Mouse (Mus musculus): ENCODE measurements around the gene Olfr180. TPM values are rescaled to one million over a fixed set of nuclear protein-coding genes. Genes with fewer than 3 reads are reported as not detected.

The Olfr180 gene
- polyA plus RNA-seq (2015; fragmentation: Nextera tagmentation; extraction: Ambion mirVana) = not detected in 2 replicates

- DNase-seq (ENCODE audit: low spot score) = no peak
Measured at GRCm38 (mm10) chr16:58929292-58929691, at the start of gene Olfr180. Gene Olfr180, minus strand, starts transcription at chr16:58929392.

- no peak for DNase-seq (ENCODE audit: low spot score)
Measured at GRCm38 (mm10) chr16:58928655-58929054, 537 bp downstream of the Olfr180 start, which contains the start of gene Olfr181. Gene Olfr181, minus strand, starts transcription at chr16:58928755.

GRCm38 (mm10) chr16:58891963-58892362 lies 37.2 kb downstream of the Olfr180 start, which contains the start of gene Olfr178:
Gene Olfr178, minus strand, starts transcription at chr16:58892063.
- no peak for DNase-seq (ENCODE audit: low spot score)

- DNase-seq (ENCODE audit: low spot score) = no peak
Measured at GRCm38 (mm10) chr16:58884416-58884815, 44.8 kb downstream of the Olfr180 start.

- DNase-seq (ENCODE audit: low spot score) = no peak
Measured at GRCm38 (mm10) chr16:58874668-58875067, 54.5 kb downstream of the Olfr180 start, which contains the start of gene Olfr177. Gene Olfr177, minus strand, starts transcription at chr16:58874768.

Other genes with a start within 250 kb of the Olfr180 start
- gene Gpr15, start 210.3 kb downstream of the Olfr180 start, polyA plus RNA-seq (2015; fragmentation: Nextera tagmentation; extraction: Ambion mirVana) = 0.79 and 1.7 TPM in 2 replicates
- 51.0 and 58.6 TPM in 2 replicates for gene Cldnd1, start 201.5 kb downstream of the Olfr180 start, polyA plus RNA-seq (2015; fragmentation: Nextera tagmentation; extraction: Ambion mirVana)
- gene Olfr172, start 166.2 kb downstream of the Olfr180 start, polyA plus RNA-seq (2015; fragmentation: Nextera tagmentation; extraction: Ambion mirVana) = not detected in 2 replicates
- not detected in 2 replicates for gene Olfr173, start 129.1 kb downstream of the Olfr180 start, polyA plus RNA-seq (2015; fragmentation: Nextera tagmentation; extraction: Ambion mirVana)
- gene Olfr175-ps1, start 102.6 kb downstream of the Olfr180 start, polyA plus RNA-seq (2015; fragmentation: Nextera tagmentation; extraction: Ambion mirVana) = not detected in 2 replicates
- gene Olfr177, start 54.6 kb downstream of the Olfr180 start, polyA plus RNA-seq (2015; fragmentation: Nextera tagmentation; extraction: Ambion mirVana) = not detected in 2 replicates
- gene Olfr178, start 37.3 kb downstream of the Olfr180 start, polyA plus RNA-seq (2015; fragmentation: Nextera tagmentation; extraction: Ambion mirVana) = not detected in 2 replicates
- gene Olfr181, start 637 bp downstream of the Olfr180 start, polyA plus RNA-seq (2015; fragmentation: Nextera tagmentation; extraction: Ambion mirVana) = not detected in 2 replicates
- not detected in 2 replicates for gene Olfr183, start 66.0 kb upstream of the Olfr180 start, polyA plus RNA-seq (2015; fragmentation: Nextera tagmentation; extraction: Ambion mirVana)
- gene Olfr186, start 100.9 kb upstream of the Olfr180 start, polyA plus RNA-seq (2015; fragmentation: Nextera tagmentation; extraction: Ambion mirVana) = not detected in 2 replicates
- gene Olfr187, start 110.4 kb upstream of the Olfr180 start, polyA plus RNA-seq (2015; fragmentation: Nextera tagmentation; extraction: Ambion mirVana) = not detected in 2 replicates
- gene Olfr190, start 148.6 kb upstream of the Olfr180 start, polyA plus RNA-seq (2015; fragmentation: Nextera tagmentation; extraction: Ambion mirVana) = not detected in 2 replicates
- gene Olfr191, start 160.4 kb upstream of the Olfr180 start, polyA plus RNA-seq (2015; fragmentation: Nextera tagmentation; extraction: Ambion mirVana) = not detected in 2 replicates
- gene Olfr193, start 182.5 kb upstream of the Olfr180 start, polyA plus RNA-seq (2015; fragmentation: Nextera tagmentation; extraction: Ambion mirVana) = not detected in 2 replicates
- gene Olfr194, start 191.7 kb upstream of the Olfr180 start, polyA plus RNA-seq (2015; fragmentation: Nextera tagmentation; extraction: Ambion mirVana) = not detected in 2 replicates
- not detected in 2 replicates for gene Olfr195, start 217.7 kb upstream of the Olfr180 start, polyA plus RNA-seq (2015; fragmentation: Nextera tagmentation; extraction: Ambion mirVana)
- not detected in 2 replicates for gene Olfr196, start 241.1 kb upstream of the Olfr180 start, polyA plus RNA-seq (2015; fragmentation: Nextera tagmentation; extraction: Ambion mirVana)